ENCODE assay signal across 8 mouse cellular contexts in the genomic region with DNA sequence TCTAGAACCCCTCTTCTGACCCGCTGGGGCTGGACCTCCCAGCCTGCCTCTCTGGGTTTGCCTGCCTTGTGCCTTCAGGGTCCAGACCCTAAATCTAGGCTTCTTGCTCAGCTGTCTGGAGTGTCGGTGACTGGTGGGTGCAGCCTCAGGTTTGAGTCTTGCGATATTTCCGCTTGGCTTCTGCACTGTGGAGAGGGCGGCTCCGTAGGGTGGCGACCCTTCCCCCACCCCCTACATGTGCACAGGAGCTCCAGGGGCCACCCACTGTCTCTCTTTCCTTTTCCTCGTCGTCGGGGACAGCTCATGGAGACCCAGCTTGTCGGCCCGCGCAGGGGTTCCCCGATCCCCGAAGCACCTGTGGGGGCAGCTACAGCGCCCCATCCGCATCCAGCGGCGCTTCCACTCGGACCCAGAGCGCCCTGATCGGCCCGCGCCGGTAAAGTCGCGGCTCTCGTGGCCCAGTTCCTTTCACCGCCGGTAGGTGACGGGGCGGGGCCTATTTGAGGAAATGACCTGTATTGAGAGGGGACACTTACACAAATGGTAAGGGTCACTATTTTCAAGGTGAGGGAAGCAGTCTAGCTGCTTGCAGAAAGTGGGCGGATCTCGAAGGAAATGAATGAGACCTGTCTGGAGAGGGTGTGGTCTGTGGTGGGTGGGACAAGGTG. TPM values are rescaled to one million over a fixed set of nuclear protein-coding genes. Genes with fewer than 3 reads are reported as not detected.
DNase-seq lines count a peak whose midpoint lies in the region; ATAC-seq and TF ChIP-seq lines count a peak whose summit lies in the region.

No protein-coding gene starts in this region.

- no peak for ATAC-seq in midbrain, embryonic 11.5 days (ENCODE audit: low FRiP score)

- no peaks in the 10 kb centered on the region for H3K36me3 ChIP-seq in midbrain, embryonic 11.5 days (ENCODE audit: control insufficient read depth, insufficient read depth, low read length)

- no peak overlapping the region for H3K27ac ChIP-seq in layer of hippocampus, adult 2 months
- no peak overlapping the region for H3K27ac ChIP-seq in brown adipose tissue, adult 24 weeks (replicated peaks; ENCODE audit: low read depth, low read length)
- H3K27ac ChIP-seq in midbrain, embryonic 11.5 days (ENCODE audit: low read depth, low read length): no peak overlapping the region

- no peaks in the 10 kb centered on the region for H3K4me1 ChIP-seq in brown adipose tissue, adult 24 weeks (ENCODE audit: control insufficient read depth, insufficient read depth, insufficient read length, low read length)
- peaks cover 3% of the 10 kb centered on the region; the same call in 1 of the 2 replicates for H3K4me1 ChIP-seq in midbrain, embryonic 11.5 days (ENCODE audit: control insufficient read depth, insufficient read depth, low read length)

- WGBS in midbrain, embryonic 11.5 days: 6% methylated on average over 34 of the region's 34 CpGs

- TF ChIP-seq CTCF in layer of hippocampus, adult 2 months (conservative IDR thresholded peaks at IDR 0.05): peak; percentile 63

- H3K27me3 ChIP-seq in midbrain, embryonic 11.5 days (ENCODE audit: control insufficient read depth, insufficient read depth, low read length): peaks cover 18% of the 10 kb centered on the region

- H3K9me3 ChIP-seq in midbrain, embryonic 11.5 days (ENCODE audit: control insufficient read depth, low read length): no peaks in the 10 kb centered on the region

- H3K4me2 ChIP-seq in midbrain, embryonic 11.5 days: peak overlapping the region; percentile 30

- H3K9ac ChIP-seq in midbrain, embryonic 11.5 days (ENCODE audit: low read length): 0 out of 2 replicates have a peak overlapping the region, but pooled peaks have one; percentile 24

- peak overlapping the region; percentile 27; the same call in 1 of the 2 replicates for H3K4me3 ChIP-seq in layer of hippocampus, adult 2 months
- peak overlapping the region; percentile 33 for H3K4me3 ChIP-seq in brown adipose tissue, adult 24 weeks (ENCODE audit: insufficient read depth, low read depth, low read length)
- H3K4me3 ChIP-seq in midbrain, embryonic 11.5 days (ENCODE audit: low read depth, low read length): 0 out of 2 replicates have a peak overlapping the region, but pooled peaks have one; percentile 3

- DNase-seq in layer of hippocampus, adult 2 months (ENCODE audit: low spot score in 2 of 2): no peak
- no peak for DNase-seq in layer of hippocampus, postnatal 14 days (ENCODE audit: low spot score in 2 of 2)
- DNase-seq in induced T-regulatory cell, adult 2 months (ENCODE audit: low read depth): peak; percentile 78
- DNase-seq in midbrain, embryonic 11.5 days (ENCODE audit: low spot score, missing footprints): no peak
- peak; percentile 31 to 46 for DNase-seq in thymus, postnatal 36 days
- DNase-seq in c-Kit-positive CD71-positive TER-119-positive erythroid progenitor cells, embryonic 14.5 days (ENCODE audit: low spot score): no peak
- DNase-seq in cerebellum, postnatal 10 days: no peak

RNA-seq across cellular contexts. Expression of a gene that starts 6.4 kb away (rescaled TPM):
- 1 to 10 TPM; 1.4 to 1.5 TPM for total RNA-seq in layer of hippocampus, adult 2 months (2021)
- total RNA-seq in layer of hippocampus, postnatal 14 days (2021): under 1 TPM; 0.81 to 0.91 TPM
- 0.36 and 1.7 TPM in 2 replicates for polyA plus RNA-seq in brown adipose tissue, adult 24 weeks (2012; ENCODE audit: insufficient read depth, insufficient read length, missing spikeins)
- polyA plus RNA-seq in midbrain, embryonic 11.5 days (2014; fragmentation: Nextera tagmentation; extraction: Ambion mirVana): 0.16 TPM in 1 of 2 replicates, not detected in the other

RNA-seq across cellular contexts. Expression of a gene that starts 11.6 kb away (rescaled TPM):
- not detected for total RNA-seq in layer of hippocampus, adult 2 months (2021)
- total RNA-seq in layer of hippocampus, postnatal 14 days (2021): not detected
- not detected in 2 replicates for polyA plus RNA-seq in brown adipose tissue, adult 24 weeks (2012; ENCODE audit: insufficient read depth, insufficient read length, missing spikeins)
- not detected in 2 replicates for polyA plus RNA-seq in midbrain, embryonic 11.5 days (2014; fragmentation: Nextera tagmentation; extraction: Ambion mirVana)

RNA-seq across cellular contexts. Expression of a gene that starts 24.5 kb away (rescaled TPM):
- 100 to 1,000 TPM; 775 to 798 TPM for total RNA-seq in layer of hippocampus, adult 2 months (2021)
- total RNA-seq in layer of hippocampus, postnatal 14 days (2021): 100 to 1,000 TPM; 793 to 809 TPM
- polyA plus RNA-seq in brown adipose tissue, adult 24 weeks (2012; ENCODE audit: insufficient read depth, insufficient read length, missing spikeins): 18.1 and 21.3 TPM in 2 replicates
- 56.6 and 66.1 TPM in 2 replicates for polyA plus RNA-seq in midbrain, embryonic 11.5 days (2014; fragmentation: Nextera tagmentation; extraction: Ambion mirVana)

RNA-seq across cellular contexts. Expression of a gene that starts 26.7 kb away (rescaled TPM):
- total RNA-seq in layer of hippocampus, adult 2 months (2021): under 1 TPM; 0.07 to 0.08 TPM
- under 1 TPM in 1 of 2 experiments, not detected in 1; 0.14 TPM for total RNA-seq in layer of hippocampus, postnatal 14 days (2021)
- not detected in 2 replicates for polyA plus RNA-seq in brown adipose tissue, adult 24 weeks (2012; ENCODE audit: insufficient read depth, insufficient read length, missing spikeins)
- polyA plus RNA-seq in midbrain, embryonic 11.5 days (2014; fragmentation: Nextera tagmentation; extraction: Ambion mirVana): 0.04 TPM in 1 of 2 replicates, not detected in the other

RNA-seq across cellular contexts. Expression of a gene that starts 30.8 kb away (rescaled TPM):
- 10 to 100 TPM; 36.5 to 42.7 TPM for total RNA-seq in layer of hippocampus, adult 2 months (2021)
- 10 to 100 TPM; 47.6 to 52.2 TPM for total RNA-seq in layer of hippocampus, postnatal 14 days (2021)
- polyA plus RNA-seq in brown adipose tissue, adult 24 weeks (2012; ENCODE audit: insufficient read depth, insufficient read length, missing spikeins): 74.5 and 79.8 TPM in 2 replicates
- 28.3 and 29.6 TPM in 2 replicates for polyA plus RNA-seq in midbrain, embryonic 11.5 days (2014; fragmentation: Nextera tagmentation; extraction: Ambion mirVana)

Comparison
In these comparisons a context has a peak if more than half of its experiments do, and no peak if none do; other contexts are left out.
1. DNase-seq: peak in induced T-regulatory cell, adult 2 months (single experiment) and thymus, postnatal 36 days (2 of 2); none in layer of hippocampus, adult 2 months (0 of 2), layer of hippocampus, postnatal 14 days (0 of 2), midbrain, embryonic 11.5 days (single experiment), c-Kit-positive CD71-positive TER-119-positive erythroid progenitor cells, embryonic 14.5 days (single experiment) and cerebellum, postnatal 10 days (0 of 2).
2. Peak in every context shown above with its lines, with median percentiles within 50 percentile points of each other: H3K4me3 ChIP-seq.